In the genomic region with DNA sequence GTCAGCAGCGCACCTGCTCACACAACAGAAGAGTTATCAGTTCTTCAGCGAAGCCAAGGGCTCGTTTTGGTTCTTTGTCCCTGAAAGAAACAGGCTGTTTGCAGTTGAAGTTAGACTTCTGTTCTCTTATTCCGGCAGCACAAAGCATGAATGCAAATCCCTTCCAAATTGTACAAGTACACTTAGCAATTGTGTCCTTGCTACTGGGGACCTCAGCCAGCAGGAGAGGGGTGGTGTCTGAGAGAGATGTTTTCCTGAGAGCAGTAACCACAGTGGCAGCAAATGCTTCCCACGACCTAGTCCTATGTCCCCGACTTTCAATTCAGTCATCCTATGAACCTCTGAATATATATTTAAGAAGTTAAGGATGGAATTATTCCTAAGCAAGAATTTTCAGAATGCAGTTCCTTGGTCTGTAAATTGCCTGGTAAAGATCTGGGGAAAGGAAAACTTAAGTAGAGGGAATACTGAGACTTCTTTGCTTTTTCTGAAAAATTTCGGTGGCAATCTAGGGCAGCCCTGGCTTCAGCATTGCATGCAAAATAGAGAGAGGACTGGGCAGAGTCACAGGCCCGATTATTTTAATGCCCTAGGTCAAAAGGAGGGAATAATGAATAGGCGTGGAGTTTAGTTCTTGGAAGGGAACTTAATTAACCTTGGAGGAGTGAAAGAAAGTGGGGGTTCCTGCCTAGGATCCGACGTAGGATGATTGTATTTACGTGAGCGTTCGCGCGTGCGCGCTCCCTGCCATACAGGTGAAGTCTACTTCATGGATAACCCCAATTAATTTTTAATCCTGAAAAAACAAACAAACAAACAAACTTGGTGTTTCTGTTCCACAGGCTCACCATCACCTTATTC, we compare ENCODE assay signal across 11 mouse cellular contexts. TPM values are rescaled to one million over a fixed set of nuclear protein-coding genes. Genes with fewer than 3 reads are reported as not detected.
DNase-seq lines count a peak whose midpoint lies in the region; ATAC-seq and TF ChIP-seq lines count a peak whose summit lies in the region.
"Had no signal": no experiment of that assay in that cellular context is flagged by ENCODE, and none has a peak within 500 bp of the region (broad histone marks: within the 10 kb centered on the region; RNA-seq: fewer than 3 reads in every experiment).

No protein-coding gene starts in this region.

- 2% methylated on average over 18 of the region's 18 CpGs for WGBS in kidney, postnatal 0 days
- WGBS in embryonic facial prominence, embryonic 13.5 days: 2% methylated on average over 18 of the region's 18 CpGs
- whole genome bisulfite sequencing in intestine, embryonic 16.5 days: 2% methylated on average over 18 of the region's 18 CpGs
- WGBS in neural tube, embryonic 13.5 days: 1% methylated on average over 18 of the region's 18 CpGs

- H3K9me3 ChIP-seq in kidney, postnatal 0 days (replicated peaks; ENCODE audit: low read length): no peaks in the 10 kb centered on the region
- no peaks in the 10 kb centered on the region for H3K9me3 ChIP-seq in embryonic facial prominence, embryonic 13.5 days
- no peaks in the 10 kb centered on the region for H3K9me3 ChIP-seq in intestine, embryonic 16.5 days (ENCODE audit: control insufficient read depth, low read length)
- no peaks in the 10 kb centered on the region for H3K9me3 ChIP-seq in neural tube, embryonic 13.5 days

- H3K9ac ChIP-seq in kidney, postnatal 0 days (ENCODE audit: low read depth, low read length): no peak overlapping the region
- H3K9ac ChIP-seq in embryonic facial prominence, embryonic 13.5 days: no peak overlapping the region
- no peak overlapping the region for H3K9ac ChIP-seq in intestine, embryonic 16.5 days (ENCODE audit: low read depth, low read length)
- H3K9ac ChIP-seq in neural tube, embryonic 13.5 days: peak overlapping the region; percentile 71
- H3K9ac ChIP-seq: liver, embryonic 14.5 days had no signal

- no peak overlapping the region for H3K27ac ChIP-seq in kidney, postnatal 0 days
- H3K27ac ChIP-seq in embryonic facial prominence, embryonic 13.5 days: no peak overlapping the region
- H3K27ac ChIP-seq in intestine, embryonic 16.5 days (ENCODE audit: low read length): no peak overlapping the region
- H3K27ac ChIP-seq in neural tube, embryonic 13.5 days (replicated peaks): peak overlapping the region; percentile 84
- H3K27ac ChIP-seq: heart, adult 2 months; liver, embryonic 14.5 days had no signal

- no peak for TF ChIP-seq CTCF in kidney, postnatal 0 days (IDR thresholded peaks at IDR 0.05; ENCODE audit: low read depth)

- H3K4me3 ChIP-seq in kidney, postnatal 0 days (replicated peaks; ENCODE audit: low read depth, low read length): 0 out of 2 replicates have a peak overlapping the region, but pooled peaks have one; percentile 4
- peak overlapping the region; percentile 18; the same call in 1 of the 2 replicates for H3K4me3 ChIP-seq in embryonic facial prominence, embryonic 13.5 days
- H3K4me3 ChIP-seq in intestine, embryonic 16.5 days (ENCODE audit: low read length): 0 out of 2 replicates have a peak overlapping the region, but pooled peaks have one; percentile 0
- H3K4me3 ChIP-seq in neural tube, embryonic 13.5 days: peak overlapping the region; percentile 45
- H3K4me3 ChIP-seq: heart, adult 2 months had no signal

- ATAC-seq in kidney, postnatal 0 days (replicated peaks; ENCODE audit: low FRiP score, low read depth): no peak
- ATAC-seq in embryonic facial prominence, embryonic 13.5 days (ENCODE audit: insufficient number of reproducible peaks, insufficient read depth, low FRiP score, low TSS enrichment, low read depth): no peak
- no peak for ATAC-seq in intestine, embryonic 16.5 days
- ATAC-seq in neural tube, embryonic 13.5 days (ENCODE audit: low read depth): no peak
- ATAC-seq in erythroblast, adult 5-6 weeks (replicated peaks; ENCODE audit: low FRiP score, poor library complexity, severe bottlenecking): no peak

- H3K4me2 ChIP-seq in kidney, postnatal 0 days (ENCODE audit: low read length): peak overlapping the region; percentile 37
- peak overlapping the region; percentile 37 for H3K4me2 ChIP-seq in embryonic facial prominence, embryonic 13.5 days
- no peak overlapping the region for H3K4me2 ChIP-seq in intestine, embryonic 16.5 days (ENCODE audit: low read depth, low read length)
- H3K4me2 ChIP-seq in neural tube, embryonic 13.5 days: peak overlapping the region; percentile 67

- no peaks in the 10 kb centered on the region for H3K36me3 ChIP-seq in kidney, postnatal 0 days (ENCODE audit: insufficient read depth, low read length)
- H3K36me3 ChIP-seq in embryonic facial prominence, embryonic 13.5 days: no peaks in the 10 kb centered on the region
- no peaks in the 10 kb centered on the region for H3K36me3 ChIP-seq in intestine, embryonic 16.5 days (ENCODE audit: control insufficient read depth, insufficient read depth, low read length)
- H3K36me3 ChIP-seq in neural tube, embryonic 13.5 days: no peaks in the 10 kb centered on the region

- H3K4me1 ChIP-seq in kidney, postnatal 0 days (replicated peaks; ENCODE audit: insufficient read depth, low read length): peaks cover 15% of the 10 kb centered on the region
- peaks cover 38% of the 10 kb centered on the region for H3K4me1 ChIP-seq in embryonic facial prominence, embryonic 13.5 days
- H3K4me1 ChIP-seq in intestine, embryonic 16.5 days (ENCODE audit: control insufficient read depth, insufficient read depth, low read length): peaks cover 19% of the 10 kb centered on the region
- peaks cover 72% of the 10 kb centered on the region for H3K4me1 ChIP-seq in neural tube, embryonic 13.5 days (replicated peaks)

- H3K27me3 ChIP-seq in kidney, postnatal 0 days (ENCODE audit: insufficient read depth, low read length): peaks cover 86% of the 10 kb centered on the region
- peaks cover 97% of the 10 kb centered on the region for H3K27me3 ChIP-seq in embryonic facial prominence, embryonic 13.5 days
- peaks cover 77% of the 10 kb centered on the region for H3K27me3 ChIP-seq in intestine, embryonic 16.5 days (replicated peaks; ENCODE audit: control insufficient read depth, insufficient read depth, low read length)
- H3K27me3 ChIP-seq in neural tube, embryonic 13.5 days: peaks cover 36% of the 10 kb centered on the region; the same call in 1 of the 2 replicates

- no peak for DNase-seq in kidney, postnatal 0 days (ENCODE audit: low spot score)
- no peak for DNase-seq in kidney, postnatal 36 days
- no peak for DNase-seq in frontal cortex, postnatal 36 days (ENCODE audit: low spot score in 2 of 2)
- no peak for DNase-seq in right cerebral cortex, postnatal 36 days (ENCODE audit: low spot score in 2 of 2)
- DNase-seq: heart, adult 2 months had no signal

RNA-seq across cellular contexts. Expression of gene Pou3f2, which starts 6.1 kb away (rescaled TPM):
- polyA plus RNA-seq in kidney, postnatal 0 days (2015; fragmentation: Nextera tagmentation; extraction: Ambion mirVana): not detected in 2 replicates
- 0.39 and 0.72 TPM in 2 replicates for polyA plus RNA-seq in embryonic facial prominence, embryonic 13.5 days (2015; fragmentation: Nextera tagmentation; extraction: Ambion mirVana)
- polyA plus RNA-seq in intestine, embryonic 16.5 days (2015; fragmentation: Nextera tagmentation; extraction: Ambion mirVana): not detected in 2 replicates
- polyA plus RNA-seq in neural tube, embryonic 13.5 days (2015; fragmentation: Nextera tagmentation; extraction: Ambion mirVana): 20.8 and 25.0 TPM in 2 replicates
- total RNA-seq in erythroblast, adult 5-6 weeks (2015; ENCODE audit: low replicate concordance): not detected in 2 replicates
- not detected in 2 replicates for total RNA-seq in erythroblast, adult 5-6 weeks (2017; ENCODE audit: low replicate concordance)
- total RNA-seq: heart, adult 2 months had no signal
- polyA plus RNA-seq: heart, adult 2 months; liver, embryonic 14.5 days; spleen, adult 2 months had no signal

Comparison
In these comparisons a context has a peak if more than half of its experiments do, and no peak if none do; other contexts are left out.
1. RNA of gene Pou3f2, which starts 6.1 kb away (polyA plus RNA-seq): 20.8 to 25.0 TPM in neural tube, embryonic 13.5 days; 0.39 to 0.72 TPM in embryonic facial prominence, embryonic 13.5 days, not detected in kidney, postnatal 0 days and not detected in intestine, embryonic 16.5 days; every median in the first group is over 10 times any median in the second.
2. Peak in every context shown above with its lines, with median percentiles within 50 percentile points of each other: H3K4me3 ChIP-seq.